Mouse (Mus musculus): ENCODE results near the gene Shq1.
A peak's percentile ranks its signal among the peaks of the same experiment; 100 is the strongest.

Shq1 gene

GRCm38 (mm10) chr6:100532326-100532725 lies 138.6 kb downstream of the Shq1 start:
- DNase-seq (ENCODE audit: low spot score), result no peak

GRCm38 (mm10) chr6:100529673-100530072 lies 141.3 kb downstream of the Shq1 start:
- no peak for DNase-seq (ENCODE audit: low spot score)

- no peak for DNase-seq (ENCODE audit: low spot score)
Observed at GRCm38 (mm10) chr6:100528556-100528955, 142.4 kb downstream of the Shq1 start.

- no peak for DNase-seq (ENCODE audit: low spot score)
Observed at GRCm38 (mm10) chr6:100527972-100528371, 143.0 kb downstream of the Shq1 start.

GRCm38 (mm10) chr6:100527161-100527560 lies 143.8 kb downstream of the Shq1 start:
- no peak for DNase-seq (ENCODE audit: low spot score)

GRCm38 (mm10) chr6:100526066-100526465 lies 144.9 kb downstream of the Shq1 start:
- DNase-seq (ENCODE audit: low spot score), result peak; percentile 24

GRCm38 (mm10) chr6:100525496-100525895 lies 145.5 kb downstream of the Shq1 start:
- no peak for DNase-seq (ENCODE audit: low spot score)

- no peak for DNase-seq (ENCODE audit: low spot score)
Observed at GRCm38 (mm10) chr6:100522495-100522894, 148.5 kb downstream of the Shq1 start.

GRCm38 (mm10) chr6:100521615-100522398 lies 149.2 kb downstream of the Shq1 start:
- DNase-seq (ENCODE audit: low spot score), result no peak

GRCm38 (mm10) chr6:100520558-100521099 lies 150.3 kb downstream of the Shq1 start:
- DNase-seq (ENCODE audit: low spot score), result no peak

GRCm38 (mm10) chr6:100519837-100520236 lies 151.1 kb downstream of the Shq1 start:
- no peak for DNase-seq (ENCODE audit: low spot score)

All from urinary bladder, postnatal 14 days (tissue).